Mouse (Mus musculus) megakaryocyte, embryonic 14.5 days (primary cell): ENCODE data around the gene Cela3b.

Experiments used
- FLI1 ChIP-seq: IDR thresholded peaks from 2 replicates; pipeline ENCODE4 v1.6.1; 2012; ENCODE audit warnings: low read length, inconsistent platforms, mixed read lengths
- GATA1 ChIP-seq: IDR thresholded peaks from 3 replicates; pipeline ENCODE4 v1.6.1; 2012; ENCODE audit warnings: mixed read lengths, low read length, inconsistent platforms, borderline replicate concordance

- no peak for TF ChIP-seq GATA1
- TF ChIP-seq FLI1, result no peak
These were observed 30.9 kb upstream of the Cela3b start for GRCm38 (mm10) chr4:137461217-137461616.
